Mouse (Mus musculus) midbrain, postnatal 0 days (tissue): Measurements from ENCODE around the gene She. TPM values are rescaled to one million over a fixed set of nuclear protein-coding genes. Genes with fewer than 3 reads are reported as not detected.

Experiments
- ATAC-seq: fragments of 200-750 bp; cut with Nextera tagmentation; 2 replicates; pipeline ENCODE4 v1.8.0; 2017; ENCODE audit warnings: moderate number of reproducible peaks, mild to moderate bottlenecking, moderate TSS enrichment, moderate library complexity; ENCODE audit not compliant: low FRiP score
- DNase-seq: peaks from one replicate; pipeline ENCODE4 v3.0.0-alpha.2; 2015; ENCODE audit warnings: low spot score
- H3K27ac ChIP-seq: fragments of 300-500 bp; sonication (generic); 2 replicates; pipeline ENCODE4 v1.5.1; 2014; ENCODE audit warnings: low read depth, mild to moderate bottlenecking, low read length, mixed read lengths
- H3K27me3 ChIP-seq: fragments of 300-500 bp; sonication (generic); 2 replicates; pipeline ENCODE4 v1.6.1; 2014; ENCODE audit warnings: low read length, control low read depth, mixed read lengths; ENCODE audit not compliant: insufficient read depth
- H3K36me3 ChIP-seq: fragments of 300-500 bp; sonication (generic); 2 replicates; pipeline ENCODE4 v1.6.1; 2014; ENCODE audit warnings: low read length, control low read depth, mixed read lengths; ENCODE audit not compliant: insufficient read depth
- H3K4me1 ChIP-seq: fragments of 300-500 bp; sonication (generic); 2 replicates; pipeline ENCODE4 v1.6.1; 2014; ENCODE audit warnings: mild to moderate bottlenecking, control low read depth, antibody characterized with exemption, low read length, mixed read lengths; ENCODE audit not compliant: insufficient read depth
- H3K4me2 ChIP-seq: fragments of 300-500 bp; sonication (generic); 2 replicates; pipeline ENCODE4 v1.6.1; 2014; ENCODE audit warnings: low read depth, mild to moderate bottlenecking, low read length, mixed read lengths; ENCODE audit not compliant: poor library complexity, severe bottlenecking
- H3K4me3 ChIP-seq: fragments of 300-500 bp; sonication (generic); 2 replicates; pipeline ENCODE4 v1.5.1; 2014; ENCODE audit warnings: low read depth, mild to moderate bottlenecking, low read length, moderate library complexity
- H3K9ac ChIP-seq: fragments of 300-500 bp; sonication (generic); replicated peaks from 2 replicates; pipeline ENCODE4 v1.6.1; 2014; ENCODE audit warnings: mild to moderate bottlenecking, low read length, moderate library complexity, mixed read lengths; ENCODE audit not compliant: poor library complexity, severe bottlenecking
- H3K9me3 ChIP-seq: fragments of 300-500 bp; sonication (generic); 2 replicates; pipeline ENCODE4 v1.6.1; 2016; ENCODE audit warnings: low read length, control low read depth
- CTCF ChIP-seq: IDR thresholded peaks from 2 replicates; pipeline ENCODE4 v1.5.1; 2016; ENCODE audit warnings: antibody characterized with exemption, mild to moderate bottlenecking
- WGBS: fragments of 180-500 bp; shearing (Covaris S2); extraction: QIAGEN DNeasy Blood & Tissue Kit; methylation state at CpG from one replicate; pipeline ENCODE4 v1.1.7; 2014; 5-methylcytosine and 5-hydroxymethylcytosine counted together
- polyA plus RNA-seq: library from polyadenylated mRNA; unstranded; fragments of >200 nt; fragmentation: Nextera tagmentation; extraction: Ambion mirVana; gene quantifications from 2 replicates; pipeline ENCODE4 v1.2.1, GENCODE M21; 2015
- total RNA-seq: library from RNA; depleted of rRNA; stranded (reverse); fragments of >200 nt; gene quantifications from 2 replicates; pipeline ENCODE4 v1.2.3, GENCODE M21; 2014; rRNA removed

She gene
- total and polyA plus RNA-seq, 2 experiments from 2014 or later = 1.0 to 1.8 TPM

DNA sequence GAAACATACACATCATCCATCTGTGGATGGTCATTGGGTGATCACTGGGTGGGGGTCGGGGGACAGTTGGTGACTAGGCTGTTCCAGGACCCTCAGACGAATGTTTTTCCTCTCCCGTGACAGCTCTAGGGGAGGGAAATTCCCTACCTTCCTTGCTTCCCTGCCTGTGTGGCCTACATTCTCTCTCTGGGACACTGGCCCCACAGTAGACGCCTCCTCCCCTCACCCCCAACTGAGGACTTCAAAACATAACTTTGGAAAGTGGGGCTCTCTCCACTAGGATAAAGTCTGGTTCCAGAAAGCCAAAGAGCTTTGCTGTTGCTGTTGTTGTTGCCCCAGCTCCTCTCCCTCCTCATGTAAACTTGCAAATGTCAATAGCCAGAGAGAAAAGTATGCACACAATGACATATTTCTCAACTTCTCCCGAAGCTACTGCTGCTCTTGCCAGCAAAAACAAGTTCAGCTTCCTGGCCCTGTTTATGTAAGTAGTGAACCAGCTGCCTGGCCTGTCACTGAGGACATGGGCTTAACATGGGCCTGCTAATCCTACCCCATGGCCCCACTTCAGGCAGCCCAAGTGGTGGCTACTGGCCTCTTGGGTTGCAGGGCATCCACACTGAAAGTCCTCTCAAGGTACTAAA, 67.8 kb downstream of the She start:
- TF ChIP-seq CTCF = no peak
- WGBS = 70% methylated on average over 5 of the region's 5 CpGs
- Histone ChIP-seq H3K36me3 (no peaks in the 10 kb centered on the region), H3K27me3 (no peaks in the 10 kb centered on the region), H3K4me3 (no peak overlapping the region), H3K4me1 (no peaks in the 10 kb centered on the region), H3K9me3 (no peaks in the 10 kb centered on the region), H3K27ac (no peak overlapping the region), H3K4me2 (no peak overlapping the region), H3K9ac (no peak overlapping the region)
- no peak for ATAC-seq
- no peak for DNase-seq

DNA sequence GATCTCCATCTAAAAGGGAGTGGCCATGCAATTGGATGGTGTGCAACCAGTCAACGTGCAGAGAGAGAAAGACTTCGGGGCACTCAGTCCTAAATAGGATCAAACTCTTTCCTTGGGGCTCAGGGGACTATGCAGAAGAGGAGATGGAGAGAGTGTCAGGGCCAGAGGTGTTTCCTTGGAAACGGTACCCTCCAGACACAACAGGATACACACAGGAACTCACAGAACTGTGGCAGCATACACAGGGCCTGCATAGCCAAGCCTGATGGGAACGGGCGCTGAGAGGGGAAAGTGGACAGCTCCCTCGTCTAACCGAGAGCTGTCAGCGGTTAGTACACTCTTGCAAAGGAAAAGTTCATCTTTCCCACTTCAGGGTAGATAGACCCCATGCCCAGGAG, 68.3 kb downstream of the She start:
- H3K9ac ChIP-seq = no peak overlapping the region

DNA sequence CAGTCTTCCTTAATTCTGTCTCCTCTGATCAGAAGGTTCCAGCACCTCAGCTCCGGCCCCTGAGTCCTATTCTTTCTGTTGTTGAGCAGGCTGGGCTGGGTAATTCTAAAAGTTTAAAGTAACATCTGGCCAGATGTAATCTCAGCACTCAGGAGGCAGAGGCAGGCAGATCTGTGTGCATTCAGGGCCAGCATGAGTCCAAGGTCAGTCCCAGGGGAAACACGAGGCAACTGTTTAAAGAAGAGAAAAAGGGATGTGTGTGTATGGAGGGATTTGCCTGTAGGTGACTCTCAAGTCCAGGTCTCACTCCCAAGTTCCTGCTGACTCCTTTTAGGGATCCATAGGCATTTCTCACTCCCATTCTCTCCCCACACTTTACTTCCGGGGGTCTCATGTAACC, 76.7 kb downstream of the She start:
- Histone ChIP-seq H3K4me3 (no peak overlapping the region), H3K9ac (no peak overlapping the region), H3K27ac (no peak overlapping the region), H3K4me2 (no peak overlapping the region), H3K27me3 (peaks cover 3% of the 10 kb centered on the region; the same call in 1 of the 2 replicates), H3K9me3 (no peaks in the 10 kb centered on the region), H3K36me3 (no peaks in the 10 kb centered on the region), H3K4me1 (no peaks in the 10 kb centered on the region)
- ATAC-seq (no peak), DNase-seq (no peak)
- 88% methylated on average over 3 of the region's 3 CpGs for WGBS
- no peak for TF ChIP-seq CTCF

More for the DNA sequence above, 68.3 kb downstream of the She start:
- Histone ChIP-seq H3K4me3 (no peak overlapping the region), H3K27me3 (no peaks in the 10 kb centered on the region), H3K4me2 (no peak overlapping the region), H3K27ac (no peak overlapping the region), H3K4me1 (no peaks in the 10 kb centered on the region), H3K9me3 (no peaks in the 10 kb centered on the region), H3K36me3 (no peaks in the 10 kb centered on the region)
- ATAC-seq = no peak
- no peak for DNase-seq
- TF ChIP-seq CTCF = no peak
- 68% methylated on average over 8 of the region's 8 CpGs for WGBS

Other genes with a start within 250 kb of the She start
- 77.1 and 93.6 TPM in 2 replicates for gene Adar, start 116.3 kb upstream of the She start, total RNA-seq
- 21.8 and 22.9 TPM in 2 replicates for gene Adar, start 116.3 kb upstream of the She start, polyA plus RNA-seq
- 47.3 and 53.6 TPM in 2 replicates for gene Chrnb2, start 66.7 kb upstream of the She start, total RNA-seq
- 20.5 and 20.9 TPM in 2 replicates for gene Chrnb2, start 66.7 kb upstream of the She start, polyA plus RNA-seq
- gene Ube2q1, start 57.8 kb upstream of the She start, total RNA-seq = 59.1 and 62.2 TPM in 2 replicates
- 8.9 and 9.4 TPM in 2 replicates for gene Ube2q1, start 57.8 kb upstream of the She start, polyA plus RNA-seq
- 0.99 and 2.0 TPM in 2 replicates for gene Il6ra, start 81.8 kb downstream of the She start, total RNA-seq
- 1.1 and 1.8 TPM in 2 replicates for gene Il6ra, start 81.8 kb downstream of the She start, polyA plus RNA-seq
- gene Atp8b2, start 132.1 kb downstream of the She start, total RNA-seq = 68.9 and 95.4 TPM in 2 replicates
- gene Atp8b2, start 132.1 kb downstream of the She start, polyA plus RNA-seq = 7.9 and 9.0 TPM in 2 replicates
- 40.6 and 45.7 TPM in 2 replicates for gene Hax1, start 167.4 kb downstream of the She start, total RNA-seq
- gene Hax1, start 167.4 kb downstream of the She start, polyA plus RNA-seq = 71.8 and 77.4 TPM in 2 replicates
- 101 and 111 TPM in 2 replicates for gene 4933434E20Rik, start 220.3 kb downstream of the She start, total RNA-seq
- gene 4933434E20Rik, start 220.3 kb downstream of the She start, polyA plus RNA-seq = 230 and 246 TPM in 2 replicates
- gene Ubap2l, start 221.3 kb downstream of the She start, total RNA-seq = 108 and 112 TPM in 2 replicates
- gene Ubap2l, start 221.3 kb downstream of the She start, polyA plus RNA-seq = 93.2 and 133 TPM in 2 replicates
- 182 and 224 TPM in 2 replicates for gene Tpm3, start 241.3 kb downstream of the She start, total RNA-seq
- gene Tpm3, start 241.3 kb downstream of the She start, polyA plus RNA-seq = 314 and 331 TPM in 2 replicates